Mouse (Mus musculus) forelimb bud, embryonic 11.5 days (tissue): ENCODE measurements around the gene Nt5dc3.

Source experiments
- DNase-seq: peaks from one replicate; pipeline ENCODE4 v3.0.0-alpha.2; 2012; ENCODE audit warnings: low read depth, low spot score

Nt5dc3 gene

DNA sequence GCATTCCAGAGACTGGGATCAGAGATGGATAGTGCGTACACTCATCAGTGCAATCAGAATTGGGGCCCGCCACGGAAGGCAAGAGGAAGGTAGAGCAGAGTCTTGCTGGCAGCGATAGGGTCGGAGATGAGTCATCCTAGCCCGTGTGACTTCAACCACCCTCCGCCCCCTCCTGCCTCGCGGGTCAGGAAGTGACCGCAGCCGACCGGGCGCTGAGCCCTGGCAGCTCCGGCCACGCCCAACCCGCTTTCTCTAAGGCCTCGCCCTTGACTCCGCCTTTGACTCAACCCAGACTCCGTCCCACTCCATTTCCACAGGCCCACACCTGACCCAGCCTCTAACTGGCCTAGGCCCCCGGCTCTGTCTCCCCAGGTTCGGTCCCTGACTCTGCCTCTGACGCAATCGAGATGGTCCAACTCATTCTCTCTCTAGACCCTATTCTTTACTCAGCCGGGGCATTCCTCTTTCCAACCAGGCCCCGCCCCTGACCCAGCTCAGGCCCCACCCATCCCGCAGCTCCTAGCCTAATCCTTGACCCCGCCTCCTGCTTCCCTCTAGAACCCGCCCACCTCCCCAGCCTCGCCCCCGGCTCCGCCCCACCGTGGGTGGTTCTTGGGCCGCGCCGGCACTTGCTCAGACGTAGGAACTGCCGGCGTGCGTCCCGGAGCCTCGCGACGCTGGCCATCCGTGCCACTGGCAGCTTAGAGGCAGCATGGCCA is at the start of gene Nt5dc3:
Gene Nt5dc3 (plus strand): TSS at position 608 of the 719 bp plus-strand sequence.
- peak; percentile 94 for DNase-seq

DNA sequence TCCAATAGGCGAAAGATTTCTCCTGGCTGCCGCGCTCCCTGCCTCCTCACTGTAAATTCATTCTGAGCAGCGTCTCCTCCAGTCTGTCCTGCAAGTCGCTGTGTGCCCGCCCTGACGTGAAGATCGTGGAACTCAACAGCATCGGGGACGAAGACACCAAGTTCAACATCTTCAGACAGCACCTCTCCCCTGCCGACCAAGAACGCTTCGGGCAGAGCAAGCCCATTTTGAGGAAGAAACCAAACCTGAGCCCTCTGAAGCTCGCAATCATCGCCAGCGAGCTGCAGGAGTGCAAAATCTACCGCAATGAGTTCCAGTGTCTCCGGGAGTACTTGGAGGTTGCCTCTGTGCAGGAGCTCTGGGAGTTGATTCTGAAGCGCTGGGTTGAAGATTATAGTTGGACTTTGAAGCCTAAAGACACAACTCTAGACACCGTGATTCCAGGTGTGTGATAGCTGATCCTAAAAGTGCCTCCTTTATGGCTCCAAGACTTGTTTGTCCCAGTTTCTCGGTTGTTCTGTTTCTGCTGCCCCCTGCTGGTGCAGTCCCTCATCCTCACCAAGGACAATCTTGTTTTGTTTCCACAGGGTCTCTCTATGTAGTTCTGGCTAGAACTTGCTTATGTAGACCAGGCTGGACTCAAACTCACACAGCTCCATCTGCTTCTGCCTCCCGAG is 47.8 kb upstream of the Nt5dc3 start:
- DNase-seq: peak; percentile 91

DNA sequence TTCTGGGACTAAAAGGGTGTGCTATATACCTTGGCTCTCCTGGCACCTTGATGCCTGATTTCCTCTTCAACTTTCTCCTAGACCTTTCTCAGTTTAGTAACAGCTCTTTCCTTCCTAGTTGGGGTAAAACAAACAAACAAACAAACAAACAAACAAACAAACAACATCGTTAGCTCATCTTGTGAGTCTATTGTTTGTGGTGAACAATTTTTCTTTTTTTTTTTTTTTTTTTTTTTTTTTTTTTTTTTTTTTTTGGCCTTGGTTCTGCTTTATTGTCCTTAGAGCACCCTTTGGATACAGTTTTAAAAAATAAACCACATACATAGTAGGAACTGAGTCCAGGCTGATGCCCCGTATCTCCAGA is 47.3 kb upstream of the Nt5dc3 start:
- no peak for DNase-seq

DNA sequence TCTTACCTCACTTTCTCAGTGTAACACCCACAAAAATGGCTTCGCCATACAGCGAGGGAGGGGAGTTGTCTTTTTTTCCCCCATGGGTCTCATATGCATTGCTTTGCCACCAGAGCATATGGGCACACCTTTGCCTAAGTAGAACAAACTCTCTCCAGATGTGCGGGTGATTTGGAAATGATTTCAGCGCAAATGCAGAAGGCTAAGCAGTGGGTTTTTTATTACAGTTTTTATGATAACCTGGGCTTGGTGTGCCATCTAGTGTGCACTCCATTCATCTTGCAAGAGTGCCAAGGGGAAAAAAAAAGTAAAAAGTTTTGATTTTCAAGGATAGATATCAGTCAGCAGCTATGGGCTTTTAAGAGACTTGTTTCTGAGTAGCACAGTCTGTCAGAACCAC is 43.8 kb upstream of the Nt5dc3 start:
- peak; percentile 29 for DNase-seq

DNA sequence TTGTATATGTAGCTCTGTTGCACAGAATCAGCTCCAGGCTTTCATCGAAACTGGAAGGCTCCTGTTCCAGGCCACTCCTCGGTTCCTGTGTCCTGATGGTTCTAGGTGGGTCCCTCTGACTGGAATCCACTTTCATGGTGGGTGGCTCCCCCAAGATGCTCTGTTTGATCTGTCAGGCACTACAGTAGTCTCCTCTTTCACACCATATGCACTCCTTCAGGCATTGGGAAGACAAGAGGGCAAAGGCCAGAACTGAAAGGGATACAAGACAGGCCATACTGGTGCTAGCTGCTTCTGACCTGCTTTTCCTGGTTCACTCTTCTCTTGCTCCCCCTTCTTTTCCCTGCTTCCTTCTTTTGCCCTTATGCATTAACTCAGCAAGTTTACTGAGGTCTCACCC is 35.9 kb upstream of the Nt5dc3 start:
- DNase-seq: no peak

DNA sequence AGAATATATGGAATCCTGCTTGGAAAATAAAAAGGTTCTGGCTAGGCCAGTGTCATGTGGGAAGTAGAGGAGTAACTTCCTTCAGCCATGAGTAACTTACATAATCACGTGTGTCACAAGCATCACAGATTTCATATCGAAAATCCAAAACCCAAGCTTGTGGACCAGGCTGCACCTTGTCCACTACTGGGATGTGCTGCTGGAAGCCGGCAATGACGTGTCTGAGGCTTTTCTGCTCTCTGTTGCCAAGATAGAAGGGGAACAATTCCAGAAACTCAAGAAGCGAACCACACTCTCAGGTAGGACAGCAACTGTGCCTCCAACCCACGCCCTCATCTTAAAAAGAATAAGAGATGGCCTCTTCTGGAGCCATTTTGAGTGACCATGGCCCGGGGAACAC is 34.5 kb upstream of the Nt5dc3 start:
- DNase-seq: no peak

DNA sequence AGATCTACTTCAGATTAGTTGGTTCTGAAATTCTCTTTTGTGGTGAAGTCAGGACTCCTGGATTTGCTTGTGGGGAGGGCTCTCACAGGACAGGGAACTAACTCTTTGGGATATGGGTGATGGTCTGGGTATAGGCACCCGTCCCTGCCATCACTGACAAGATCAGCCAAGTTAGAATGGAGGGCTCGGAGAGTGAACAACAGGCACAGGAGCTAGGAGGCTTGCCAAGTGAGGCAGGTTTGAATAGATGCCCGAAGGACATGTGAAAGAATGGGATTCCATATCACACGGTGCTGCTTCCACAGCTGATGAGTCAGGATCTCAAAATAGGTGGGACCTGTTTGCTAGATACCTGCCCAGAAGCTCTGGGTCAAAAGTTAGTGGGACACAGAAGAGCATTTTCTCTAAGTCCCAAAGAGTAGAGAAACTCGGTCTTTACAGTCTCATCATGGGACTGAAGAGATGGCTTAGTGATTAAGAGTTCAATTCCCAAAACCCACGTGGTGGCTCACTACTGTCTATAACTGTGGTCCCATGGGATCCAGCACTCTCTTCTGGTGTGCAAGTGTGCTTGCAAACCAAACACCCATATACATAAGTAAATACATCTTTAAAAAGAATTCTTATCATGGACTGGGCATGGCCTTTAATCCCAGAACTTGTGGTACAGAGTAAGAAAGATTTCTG is 22.8 kb upstream of the Nt5dc3 start:
- no peak for DNase-seq

DNA sequence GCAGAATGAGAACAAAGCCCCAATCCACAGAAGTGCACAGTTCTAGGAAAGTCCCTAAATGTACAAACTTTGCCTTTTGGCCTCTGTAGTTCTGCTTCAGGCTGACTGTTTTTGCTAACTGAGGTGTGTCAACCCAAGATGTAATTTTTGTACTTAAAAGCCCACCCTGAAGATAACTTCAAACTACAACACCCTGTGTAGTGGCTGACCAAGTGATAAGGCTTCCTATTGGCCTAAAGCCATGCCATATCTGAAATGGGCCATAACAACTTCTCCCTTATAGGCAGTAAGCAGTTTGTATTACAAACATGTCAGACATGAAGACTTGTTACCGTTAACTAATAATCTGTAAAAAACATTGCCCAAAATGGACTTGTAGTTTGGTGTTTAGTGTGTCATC is 21.1 kb upstream of the Nt5dc3 start:
- no peak for DNase-seq

DNA sequence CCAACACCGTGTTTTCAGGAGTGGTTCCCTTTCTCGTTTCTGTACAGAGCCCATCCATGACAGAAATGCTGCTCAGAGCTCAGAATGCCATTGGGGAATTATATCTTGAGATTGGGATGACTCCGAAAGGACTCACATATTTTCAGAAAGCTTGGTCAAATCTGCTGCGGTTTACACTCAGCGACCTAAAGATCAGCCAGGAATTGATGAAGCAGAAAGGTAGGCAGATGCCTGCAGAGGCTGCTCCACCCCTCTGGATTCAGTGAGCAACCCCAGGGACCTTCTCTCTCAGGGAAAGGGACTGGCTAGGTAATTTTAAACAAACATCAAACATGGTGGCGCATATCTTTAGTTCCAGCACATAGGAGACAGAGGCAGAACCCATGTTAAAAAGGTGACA is 20.6 kb upstream of the Nt5dc3 start:
- no peak for DNase-seq

DNA sequence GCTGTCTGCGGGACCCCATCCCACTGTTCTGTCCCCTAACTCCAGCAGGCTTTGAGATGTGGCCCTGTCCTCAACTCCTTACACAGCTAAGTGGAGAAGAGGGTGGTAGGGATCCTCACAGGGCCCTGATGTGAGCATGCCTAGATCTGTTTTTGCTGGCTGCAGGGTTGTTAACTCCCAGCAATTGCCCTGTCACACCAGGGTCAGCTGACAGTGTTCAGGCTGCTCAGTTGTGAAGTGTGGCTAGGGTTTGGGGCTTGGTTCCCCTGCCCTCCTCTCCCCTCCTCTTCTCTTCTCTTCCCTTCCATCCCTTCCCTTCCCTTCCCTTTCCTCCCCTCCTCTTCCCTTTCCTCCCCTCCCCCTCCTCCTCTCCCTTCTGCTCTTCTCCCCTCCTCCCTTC is 17.6 kb upstream of the Nt5dc3 start:
- DNase-seq: no peak

DNA sequence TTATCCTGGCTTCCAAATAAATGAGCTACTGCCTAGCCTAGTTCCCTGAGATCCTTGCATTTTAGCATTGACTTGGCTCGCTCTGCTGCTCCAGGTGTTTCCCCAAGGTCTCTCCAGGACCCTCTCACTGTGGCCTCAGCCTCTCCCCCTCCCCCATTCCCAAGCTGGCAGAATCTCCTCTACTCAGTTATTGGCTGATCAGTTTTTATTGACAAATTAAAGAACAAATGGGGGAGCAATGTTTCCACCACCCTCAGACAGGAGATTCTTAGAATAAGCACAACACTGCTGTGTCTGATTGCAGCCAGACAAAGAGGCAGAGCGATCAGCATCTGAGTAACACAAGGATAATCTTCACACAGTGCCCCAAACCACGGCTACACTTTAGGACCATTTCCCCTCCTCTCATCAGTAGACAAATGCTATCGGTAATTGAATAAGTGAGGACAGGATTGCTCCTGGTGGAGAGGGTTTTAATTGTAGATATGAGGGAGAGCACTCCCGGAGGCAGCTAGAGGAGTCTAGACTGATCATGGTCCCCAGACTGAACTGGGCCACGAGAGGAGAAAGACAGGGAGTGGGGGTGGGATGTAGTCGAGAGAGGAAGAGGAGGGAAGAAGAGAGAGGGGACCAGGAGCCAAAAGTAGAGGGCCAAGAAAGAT is 17.0 kb upstream of the Nt5dc3 start:
- DNase-seq: no peak

DNA sequence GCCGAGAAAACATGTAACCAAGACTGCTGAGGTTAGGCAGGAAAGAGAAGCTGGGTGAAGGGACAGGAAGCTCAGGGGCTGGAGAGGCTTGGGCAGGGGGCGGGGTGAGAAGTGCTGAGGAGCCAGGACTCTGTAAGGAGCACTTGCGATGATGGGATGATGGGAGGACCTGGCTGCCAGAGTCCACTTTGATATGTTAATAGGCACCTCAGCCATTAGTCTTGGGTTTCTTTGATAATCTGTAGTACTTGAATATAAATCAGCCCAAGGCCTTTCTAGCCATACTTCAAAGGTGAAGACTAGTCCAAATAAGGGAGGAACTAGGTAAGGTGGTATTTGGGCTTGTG is 16.4 kb upstream of the Nt5dc3 start:
- DNase-seq: no peak

DNA sequence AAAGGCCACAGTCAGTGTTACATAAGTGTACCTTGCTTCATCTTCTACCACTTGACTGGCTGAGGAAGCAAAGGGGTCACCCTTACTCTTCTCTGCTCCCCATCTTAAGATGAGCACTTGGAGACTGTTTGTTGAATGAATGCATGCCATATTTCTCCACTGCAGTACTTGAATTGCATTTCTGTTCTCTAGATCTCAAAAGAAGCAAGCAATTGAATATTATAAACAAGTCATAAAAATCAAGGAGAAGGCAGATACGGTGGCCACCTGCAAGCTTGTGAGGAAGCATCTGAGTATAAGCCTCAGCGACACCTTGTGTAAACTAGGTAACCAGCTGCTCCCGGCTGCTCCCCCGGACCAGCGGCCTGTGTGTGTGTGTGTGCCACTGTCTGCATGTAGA is 15.1 kb upstream of the Nt5dc3 start, which contains the start of gene Gm49358:
Gene Gm49358 (plus strand): TSS at position 301 of the 400 bp plus-strand sequence.
- DNase-seq: no peak

DNA sequence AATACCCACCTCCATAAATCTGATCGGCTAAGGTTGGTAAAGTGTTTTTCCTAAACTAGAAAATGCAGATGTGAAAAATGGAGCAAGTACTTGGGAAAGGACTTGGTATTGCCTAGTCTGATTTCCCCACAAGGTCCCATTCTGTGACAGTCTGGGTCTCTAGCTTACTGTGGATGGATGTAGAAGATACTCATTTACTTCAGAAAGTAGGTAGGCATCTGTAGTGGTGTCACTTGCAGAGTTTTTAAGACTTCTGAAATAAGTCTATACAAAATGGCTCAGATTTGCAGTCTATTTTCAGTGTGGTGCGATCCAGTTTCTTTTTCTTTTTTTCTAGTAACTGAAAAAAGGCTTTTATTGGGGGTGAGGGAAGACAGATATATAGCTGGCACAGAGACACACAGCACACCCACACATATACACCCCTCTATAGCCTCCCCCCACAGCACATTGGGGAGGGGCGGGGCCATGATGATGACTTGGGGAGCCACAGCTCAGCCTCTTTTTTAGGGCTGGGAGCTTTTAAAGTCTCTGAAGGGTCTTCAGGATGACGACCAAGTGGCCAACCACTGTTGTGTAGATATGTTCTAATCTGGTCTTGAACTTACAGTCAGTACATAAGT is 13.3 kb upstream of the Nt5dc3 start:
- no peak for DNase-seq

DNA sequence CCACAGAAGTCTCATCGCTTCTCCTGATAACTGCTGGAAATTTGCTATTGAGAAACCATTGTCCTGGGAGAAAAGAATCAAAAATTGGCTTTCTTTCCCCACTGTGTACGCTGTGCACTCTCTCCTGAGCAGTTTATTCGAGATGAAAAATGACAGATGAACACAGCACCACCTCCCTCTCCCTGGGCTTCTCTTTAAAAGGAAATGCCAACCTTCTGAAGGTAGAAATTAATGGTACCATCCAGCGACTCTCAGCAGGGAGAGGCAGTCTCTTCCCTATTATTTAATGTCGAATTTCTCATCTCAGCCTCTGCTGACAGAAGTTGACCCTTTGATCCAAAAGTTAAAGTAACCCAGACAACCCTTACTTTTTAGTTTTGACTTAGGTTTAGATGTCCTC is 9.6 kb upstream of the Nt5dc3 start:
- no peak for DNase-seq

DNA sequence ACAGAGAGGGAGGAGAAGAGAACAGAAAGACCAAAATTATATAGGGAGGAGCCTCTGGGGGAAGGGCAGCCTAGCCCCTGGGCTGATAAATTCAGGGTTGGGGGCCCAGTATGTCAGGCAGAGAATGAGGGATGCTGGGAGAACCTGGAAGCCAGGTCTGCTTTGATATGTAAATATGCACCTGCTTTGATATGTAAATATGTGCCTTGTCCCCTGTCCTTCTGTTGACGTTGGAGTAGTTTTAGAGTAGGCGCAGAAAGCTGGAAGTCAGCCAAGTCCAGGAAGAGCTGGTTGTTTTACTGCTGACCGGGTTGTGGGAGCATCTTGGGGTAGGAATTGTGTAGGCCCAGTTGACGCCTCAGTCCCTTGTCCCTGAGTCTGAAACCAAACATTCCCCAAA is 9.0 kb upstream of the Nt5dc3 start:
- no peak for DNase-seq

DNA sequence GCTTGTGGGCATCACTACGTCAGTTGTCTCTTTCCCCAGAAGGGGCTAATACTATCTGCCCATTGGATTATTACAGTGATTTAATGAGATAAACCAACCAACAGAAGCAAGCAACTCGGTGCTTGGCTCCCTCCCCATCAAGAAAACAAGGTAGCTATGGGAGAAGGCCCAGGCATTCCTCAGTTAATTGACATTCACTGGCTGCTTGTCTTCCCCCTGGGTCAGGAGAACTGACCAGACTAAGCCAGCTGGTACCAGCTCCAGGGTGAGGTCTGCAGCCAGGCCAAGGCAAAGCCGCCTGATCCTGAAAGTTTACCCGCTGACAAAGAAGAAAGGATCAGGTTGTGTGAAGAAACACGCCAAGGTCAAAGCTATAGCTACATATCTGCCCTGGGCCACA is 7.1 kb upstream of the Nt5dc3 start:
- DNase-seq: no peak

DNA sequence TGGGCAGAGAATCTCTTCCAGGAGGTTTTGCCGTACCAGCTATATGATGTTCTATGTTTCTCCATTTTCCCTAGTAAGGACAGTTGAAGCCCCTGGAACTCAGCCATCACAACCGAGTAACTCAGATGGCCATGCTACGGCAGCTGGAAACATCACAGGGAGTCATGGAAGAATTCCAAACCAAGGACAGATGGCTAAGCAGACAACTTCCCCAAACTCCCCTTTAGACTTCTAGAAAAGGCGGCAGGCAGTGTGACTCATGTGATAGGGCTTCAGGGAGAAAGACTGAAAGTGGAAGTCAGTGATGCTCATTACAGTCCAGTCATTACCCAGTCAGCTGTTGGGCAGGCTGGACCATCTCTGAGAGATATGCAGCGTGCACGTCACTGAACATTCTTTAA is 6.6 kb upstream of the Nt5dc3 start:
- no peak for DNase-seq

DNA sequence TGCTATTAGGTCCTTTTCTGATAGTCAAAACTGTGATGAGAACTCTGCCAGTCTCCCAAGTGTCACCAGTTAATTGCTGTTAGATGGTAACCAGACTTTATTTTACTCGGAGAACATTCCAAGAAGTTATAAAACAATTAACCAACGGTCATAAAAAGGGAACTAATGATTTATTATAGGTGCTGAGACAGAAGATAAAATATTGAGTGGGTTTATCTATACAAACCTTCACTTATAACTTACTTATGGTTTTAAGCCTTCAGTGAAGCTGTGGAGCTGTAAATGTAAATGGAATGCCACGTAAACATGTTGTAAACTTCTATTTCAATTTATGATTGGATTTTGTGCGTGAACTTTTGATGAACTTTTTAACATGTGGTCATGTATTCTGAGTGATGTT is 5.4 kb upstream of the Nt5dc3 start:
- no peak for DNase-seq

DNA sequence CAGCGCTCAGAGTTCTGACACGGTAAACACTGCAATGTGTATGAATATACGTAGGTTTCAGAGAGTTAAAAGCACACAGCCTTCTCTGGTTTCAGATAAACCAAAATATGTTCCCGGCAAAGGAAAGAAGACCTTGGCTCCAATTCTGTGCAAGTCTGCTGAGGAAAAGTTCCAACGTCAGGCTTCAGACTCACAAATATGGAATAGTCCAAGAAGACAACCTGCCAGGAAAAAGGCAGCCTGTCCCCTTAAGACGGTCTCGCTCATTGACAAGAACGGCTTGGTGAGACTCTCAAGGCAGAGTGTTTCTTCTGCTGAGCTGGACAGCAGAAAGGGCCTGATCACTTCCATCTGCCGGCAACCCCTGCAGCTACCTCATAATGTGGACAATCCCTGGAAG is 2.5 kb upstream of the Nt5dc3 start:
- DNase-seq: no peak

DNA sequence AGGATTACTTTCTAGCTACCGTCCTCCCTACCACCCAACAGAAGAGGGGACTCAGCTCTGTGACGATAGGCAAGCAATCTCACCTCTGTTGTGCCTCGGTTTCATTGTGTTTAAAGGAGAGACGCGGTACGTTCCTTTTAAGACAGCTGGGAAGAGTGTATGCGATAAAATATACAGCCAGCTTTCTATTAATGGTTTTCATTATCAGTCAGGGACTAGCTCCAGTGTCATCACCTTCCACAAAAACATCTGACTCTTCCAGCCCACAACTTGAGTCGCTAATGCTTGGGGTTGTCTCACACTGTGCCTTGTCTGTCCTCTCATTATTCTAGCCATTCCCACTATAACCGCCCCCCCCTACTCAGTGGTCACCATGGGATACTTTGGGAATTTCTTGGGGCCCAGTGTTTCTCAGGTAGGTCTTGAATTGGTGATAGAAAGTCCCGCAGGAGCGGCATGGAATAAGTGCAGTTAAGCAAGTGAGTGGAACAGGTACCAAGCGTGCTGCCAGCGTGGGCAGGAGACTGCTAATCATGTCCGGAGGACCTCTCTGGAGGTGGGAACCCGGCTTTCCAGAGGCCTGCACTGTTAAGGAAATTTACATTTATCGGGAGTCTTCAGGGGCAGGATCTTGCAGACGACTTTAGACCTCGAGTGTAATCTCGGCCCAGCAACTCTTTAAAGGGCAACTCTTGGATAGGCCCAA is 1.0 kb upstream of the Nt5dc3 start:
- no peak for DNase-seq
